Mouse (Mus musculus): ENCODE results near the gene Slc2a8. TPM values are rescaled to one million over a fixed set of nuclear protein-coding genes. Genes with fewer than 3 reads are reported as not detected.

Slc2a8 gene
- polyA plus RNA-seq, 1 experiment from 2014 or later = 18.2 TPM

GRCm38 (mm10) chr2:32962062-32962874 lies 19.6 kb downstream of the Slc2a8 start:
- DNase-seq = peak; percentile 47
- Histone ChIP-seq H3K4me2 (ENCODE audit: low read length) (peak overlapping the region; percentile 98), H3K4me1 (ENCODE audit: control insufficient read depth, insufficient read depth, low read length) (peaks cover 21% of the 10 kb centered on the region), H3K36me3 (ENCODE audit: control insufficient read depth, insufficient read depth, low read length) (peaks cover 33% of the 10 kb centered on the region), H3K27me3 (ENCODE audit: control insufficient read depth, insufficient read depth, low read length) (no peaks in the 10 kb centered on the region), H3K9ac (replicated peaks; ENCODE audit: low read length) (peak overlapping the region; percentile 81), H3K4me3 (replicated peaks; ENCODE audit: low read depth, low read length) (peak overlapping the region; percentile 81), H3K9me3 (ENCODE audit: control insufficient read depth, low read length) (no peaks in the 10 kb centered on the region), H3K27ac (replicated peaks; ENCODE audit: low read depth, low read length) (peak overlapping the region; percentile 76)
- ATAC-seq (ENCODE audit: low FRiP score, low TSS enrichment) = no peak
- WGBS = under 1% methylated on average over 33 of the region's 33 CpGs

GRCm38 (mm10) chr2:32961192-32961995 lies 20.5 kb downstream of the Slc2a8 start, which contains the start of the genes Rpl12 and Lrsam1:
Gene Rpl12 (plus strand): TSS chr2:32961559.
Gene Lrsam1 (minus strand): TSS chr2:32961614.
- H3K4me3 ChIP-seq (replicated peaks; ENCODE audit: low read depth, low read length) = peak within 1 kb of the TSS; percentile 81
- H3K27me3 ChIP-seq (ENCODE audit: control insufficient read depth, insufficient read depth, low read length) = no peaks in the 10 kb centered on the region
- H3K4me2 ChIP-seq (ENCODE audit: low read length) = peak within 1 kb of the TSS; percentile 98
- peak within 1 kb of the TSS; percentile 81 for H3K9ac ChIP-seq (replicated peaks; ENCODE audit: low read length)
- WGBS = 4% methylated on average over 55 of the region's 55 CpGs
- ATAC-seq (ENCODE audit: low FRiP score, low TSS enrichment) = peak; percentile 94
- peaks cover 40% of the 10 kb centered on the region for H3K36me3 ChIP-seq (ENCODE audit: control insufficient read depth, insufficient read depth, low read length)
- H3K27ac ChIP-seq (replicated peaks; ENCODE audit: low read depth, low read length) = peak within 1 kb of the TSS; percentile 76
- H3K9me3 ChIP-seq (ENCODE audit: control insufficient read depth, low read length) = no peaks in the 10 kb centered on the region
- H3K4me1 ChIP-seq (ENCODE audit: control insufficient read depth, insufficient read depth, low read length) = peaks cover 20% of the 10 kb centered on the region
- DNase-seq = peak; percentile 97

GRCm38 (mm10) chr2:32960273-32960672 lies 21.6 kb downstream of the Slc2a8 start:
- Histone ChIP-seq H3K27ac (replicated peaks; ENCODE audit: low read depth, low read length) (no peak overlapping the region), H3K27me3 (ENCODE audit: control insufficient read depth, insufficient read depth, low read length) (no peaks in the 10 kb centered on the region), H3K9me3 (ENCODE audit: control insufficient read depth, low read length) (no peaks in the 10 kb centered on the region), H3K4me3 (replicated peaks; ENCODE audit: low read depth, low read length) (no peak overlapping the region), H3K4me1 (ENCODE audit: control insufficient read depth, insufficient read depth, low read length) (peaks cover 17% of the 10 kb centered on the region), H3K4me2 (ENCODE audit: low read length) (peak overlapping the region; percentile 98), H3K36me3 (ENCODE audit: control insufficient read depth, insufficient read depth, low read length) (peaks cover 51% of the 10 kb centered on the region), H3K9ac (replicated peaks; ENCODE audit: low read length) (0 out of 2 replicates have a peak overlapping the region, but pooled peaks have one; percentile 81)
- DNase-seq (no peak), ATAC-seq (ENCODE audit: low FRiP score, low TSS enrichment) (no peak)
- WGBS = 95% methylated on average over 4 of the region's 4 CpGs

GRCm38 (mm10) chr2:32957344-32957743 lies 24.5 kb downstream of the Slc2a8 start:
- no peak overlapping the region for H3K9ac ChIP-seq (replicated peaks; ENCODE audit: low read length)
- 71% methylated on average over 8 of the region's 8 CpGs for WGBS
- ATAC-seq (ENCODE audit: low FRiP score, low TSS enrichment) (no peak), DNase-seq (peak; percentile 39)
- no peak overlapping the region for H3K27ac ChIP-seq (replicated peaks; ENCODE audit: low read depth, low read length)
- no peak overlapping the region for H3K4me2 ChIP-seq (ENCODE audit: low read length)
- no peaks in the 10 kb centered on the region for H3K9me3 ChIP-seq (ENCODE audit: control insufficient read depth, low read length)
- no peaks in the 10 kb centered on the region for H3K27me3 ChIP-seq (ENCODE audit: control insufficient read depth, insufficient read depth, low read length)
- no peak overlapping the region for H3K4me3 ChIP-seq (replicated peaks; ENCODE audit: low read depth, low read length)
- peaks cover 8% of the 10 kb centered on the region for H3K4me1 ChIP-seq (ENCODE audit: control insufficient read depth, insufficient read depth, low read length)
- peaks cover 49% of the 10 kb centered on the region for H3K36me3 ChIP-seq (ENCODE audit: control insufficient read depth, insufficient read depth, low read length)

GRCm38 (mm10) chr2:32954581-32954980 lies 27.3 kb downstream of the Slc2a8 start:
- no peaks in the 10 kb centered on the region for H3K9me3 ChIP-seq (ENCODE audit: control insufficient read depth, low read length)
- H3K36me3 ChIP-seq (ENCODE audit: control insufficient read depth, insufficient read depth, low read length) = peaks cover 75% of the 10 kb centered on the region
- no peak for ATAC-seq (ENCODE audit: low FRiP score, low TSS enrichment)
- H3K27me3 ChIP-seq (ENCODE audit: control insufficient read depth, insufficient read depth, low read length) = no peaks in the 10 kb centered on the region
- H3K9ac ChIP-seq (replicated peaks; ENCODE audit: low read length) = no peak overlapping the region; the same call in 1 of the 2 replicates
- DNase-seq = no peak
- no peak overlapping the region for H3K27ac ChIP-seq (replicated peaks; ENCODE audit: low read depth, low read length)
- no peaks in the 10 kb centered on the region for H3K4me1 ChIP-seq (ENCODE audit: control insufficient read depth, insufficient read depth, low read length)
- H3K4me3 ChIP-seq (replicated peaks; ENCODE audit: low read depth, low read length) = no peak overlapping the region
- WGBS = 89% methylated on average over 2 of the region's 2 CpGs
- H3K4me2 ChIP-seq (ENCODE audit: low read length) = no peak overlapping the region

GRCm38 (mm10) chr2:32947454-32947853 lies 34.4 kb downstream of the Slc2a8 start:
- Histone ChIP-seq H3K27me3 (ENCODE audit: control insufficient read depth, insufficient read depth, low read length) (no peaks in the 10 kb centered on the region), H3K27ac (replicated peaks; ENCODE audit: low read depth, low read length) (no peak overlapping the region), H3K4me1 (ENCODE audit: control insufficient read depth, insufficient read depth, low read length) (no peaks in the 10 kb centered on the region), H3K9ac (replicated peaks; ENCODE audit: low read length) (no peak overlapping the region), H3K4me3 (replicated peaks; ENCODE audit: low read depth, low read length) (no peak overlapping the region), H3K4me2 (ENCODE audit: low read length) (no peak overlapping the region), H3K36me3 (ENCODE audit: control insufficient read depth, insufficient read depth, low read length) (peaks cover 82% of the 10 kb centered on the region), H3K9me3 (ENCODE audit: control insufficient read depth, low read length) (no peaks in the 10 kb centered on the region)
- DNase-seq (no peak), ATAC-seq (ENCODE audit: low FRiP score, low TSS enrichment) (no peak)
- 93% methylated on average over 11 of the region's 11 CpGs for WGBS

GRCm38 (mm10) chr2:32940483-32940882 lies 41.4 kb downstream of the Slc2a8 start:
- H3K9me3 ChIP-seq (ENCODE audit: control insufficient read depth, low read length) = no peaks in the 10 kb centered on the region
- no peaks in the 10 kb centered on the region for H3K4me1 ChIP-seq (ENCODE audit: control insufficient read depth, insufficient read depth, low read length)
- ATAC-seq (ENCODE audit: low FRiP score, low TSS enrichment) = no peak
- H3K4me3 ChIP-seq (replicated peaks; ENCODE audit: low read depth, low read length) = no peak overlapping the region
- H3K4me2 ChIP-seq (ENCODE audit: low read length) = no peak overlapping the region
- no peak overlapping the region for H3K27ac ChIP-seq (replicated peaks; ENCODE audit: low read depth, low read length)
- no peak for DNase-seq
- H3K9ac ChIP-seq (replicated peaks; ENCODE audit: low read length) = no peak overlapping the region
- 91% methylated on average over 4 of the region's 4 CpGs for WGBS
- peaks cover 88% of the 10 kb centered on the region for H3K36me3 ChIP-seq (ENCODE audit: control insufficient read depth, insufficient read depth, low read length)
- H3K27me3 ChIP-seq (ENCODE audit: control insufficient read depth, insufficient read depth, low read length) = no peaks in the 10 kb centered on the region

GRCm38 (mm10) chr2:32939418-32939817 lies 42.5 kb downstream of the Slc2a8 start:
- no peak overlapping the region for H3K4me3 ChIP-seq (replicated peaks; ENCODE audit: low read depth, low read length)
- WGBS = 61% methylated on average over 5 of the region's 5 CpGs
- peaks cover 88% of the 10 kb centered on the region for H3K36me3 ChIP-seq (ENCODE audit: control insufficient read depth, insufficient read depth, low read length)
- no peak overlapping the region for H3K9ac ChIP-seq (replicated peaks; ENCODE audit: low read length)
- H3K4me2 ChIP-seq (ENCODE audit: low read length) = no peak overlapping the region
- H3K9me3 ChIP-seq (ENCODE audit: control insufficient read depth, low read length) = no peaks in the 10 kb centered on the region
- H3K4me1 ChIP-seq (ENCODE audit: control insufficient read depth, insufficient read depth, low read length) = no peaks in the 10 kb centered on the region
- ATAC-seq (ENCODE audit: low FRiP score, low TSS enrichment) (no peak), DNase-seq (peak; percentile 71)
- H3K27me3 ChIP-seq (ENCODE audit: control insufficient read depth, insufficient read depth, low read length) = no peaks in the 10 kb centered on the region
- no peak overlapping the region for H3K27ac ChIP-seq (replicated peaks; ENCODE audit: low read depth, low read length)
